Mouse (Mus musculus) c-Kit-positive CD71-positive TER-119-negative erythroid progenitor cells, embryonic 14.5 days (primary cell): ENCODE results near the gene Dcps.

Experiments used
- DNase-seq: peaks from one replicate; pipeline ENCODE4 v3.0.0-alpha.2; 2013; ENCODE audit warnings: low read depth

Gene Dcps

DNA sequence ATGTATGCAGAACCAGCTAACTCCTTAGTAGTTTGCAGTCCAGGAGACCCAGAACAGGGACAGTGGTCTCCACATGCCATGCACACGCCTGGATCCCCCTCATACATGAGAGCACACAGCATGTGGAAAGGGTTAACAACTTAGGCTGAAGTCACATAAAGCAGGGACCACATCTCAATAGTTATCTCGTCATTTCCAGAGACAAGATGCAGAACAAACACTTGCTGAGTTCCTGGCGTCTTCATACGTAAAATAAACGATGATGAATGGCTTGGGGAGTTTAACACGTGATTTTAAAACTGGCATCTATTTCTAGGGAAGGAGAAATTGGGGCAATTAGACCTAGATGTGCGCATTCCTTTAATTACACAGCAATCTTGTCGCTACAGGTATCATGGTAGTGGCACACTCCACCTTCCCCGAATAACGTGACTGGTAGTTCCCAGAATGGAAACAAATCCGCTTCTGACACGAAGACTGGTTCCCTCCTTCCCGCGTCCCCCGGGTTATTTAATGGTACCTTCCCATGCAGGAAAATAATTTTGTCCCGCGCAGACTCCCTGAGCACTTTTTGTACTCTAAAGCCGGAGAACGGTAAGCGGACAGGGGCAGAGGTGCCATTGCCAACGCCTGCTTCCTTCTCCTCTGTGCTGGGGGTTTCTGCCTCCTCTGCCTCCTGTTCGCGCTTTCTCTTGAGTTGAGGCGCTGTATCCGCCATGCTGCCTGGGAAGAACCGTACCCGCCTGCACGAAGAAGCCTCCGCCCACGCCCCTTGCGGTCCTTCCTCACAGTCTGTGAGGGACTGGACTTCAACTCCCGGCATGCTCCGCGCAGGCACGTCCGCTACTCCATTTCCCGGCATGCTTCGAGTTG lies at the start of gene Dcps:
TSS of gene Dcps (minus strand) at position 811 of the 873 bp plus-strand sequence.
- peak; percentile 85 for DNase-seq

DNA sequence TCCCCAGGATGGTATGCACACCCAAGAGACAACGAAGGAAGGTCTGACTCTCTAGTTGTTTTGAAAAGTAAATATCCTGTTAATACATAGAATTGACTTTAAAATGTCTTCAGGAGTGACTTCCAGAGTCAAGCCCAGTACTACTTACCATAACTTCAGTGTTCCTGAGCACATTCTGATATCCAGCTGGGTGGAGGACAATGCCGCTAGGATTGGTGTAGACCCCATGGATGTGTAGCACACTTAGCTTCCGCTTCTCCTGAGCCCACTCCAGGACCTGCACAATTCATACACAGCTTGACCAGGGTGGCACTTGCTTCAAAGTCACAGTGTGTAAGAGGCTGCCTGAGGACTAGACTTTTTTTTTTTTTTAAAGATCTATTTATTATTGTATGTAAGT lies 47.6 kb upstream of the Dcps start:
- no peak for DNase-seq

DNA sequence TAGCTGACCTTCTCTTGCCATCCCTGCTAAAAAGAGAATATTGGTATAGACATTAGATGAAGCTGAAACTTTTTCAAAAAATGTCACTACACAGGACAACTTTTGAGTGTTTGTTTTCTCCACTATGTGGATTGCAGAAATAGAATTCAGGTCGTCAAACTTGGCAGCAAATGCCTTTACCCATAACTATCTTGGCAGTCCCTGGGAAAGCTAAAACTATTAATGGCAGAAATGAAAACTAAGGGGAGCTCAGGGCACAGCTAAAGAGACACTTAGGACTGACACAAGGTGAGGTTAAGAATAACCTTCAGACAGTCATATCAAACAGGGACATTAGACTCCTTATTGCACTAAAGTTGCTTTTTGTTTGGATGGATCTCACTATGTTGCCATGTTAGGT lies 42.1 kb upstream of the Dcps start:
- DNase-seq, result no peak

DNA sequence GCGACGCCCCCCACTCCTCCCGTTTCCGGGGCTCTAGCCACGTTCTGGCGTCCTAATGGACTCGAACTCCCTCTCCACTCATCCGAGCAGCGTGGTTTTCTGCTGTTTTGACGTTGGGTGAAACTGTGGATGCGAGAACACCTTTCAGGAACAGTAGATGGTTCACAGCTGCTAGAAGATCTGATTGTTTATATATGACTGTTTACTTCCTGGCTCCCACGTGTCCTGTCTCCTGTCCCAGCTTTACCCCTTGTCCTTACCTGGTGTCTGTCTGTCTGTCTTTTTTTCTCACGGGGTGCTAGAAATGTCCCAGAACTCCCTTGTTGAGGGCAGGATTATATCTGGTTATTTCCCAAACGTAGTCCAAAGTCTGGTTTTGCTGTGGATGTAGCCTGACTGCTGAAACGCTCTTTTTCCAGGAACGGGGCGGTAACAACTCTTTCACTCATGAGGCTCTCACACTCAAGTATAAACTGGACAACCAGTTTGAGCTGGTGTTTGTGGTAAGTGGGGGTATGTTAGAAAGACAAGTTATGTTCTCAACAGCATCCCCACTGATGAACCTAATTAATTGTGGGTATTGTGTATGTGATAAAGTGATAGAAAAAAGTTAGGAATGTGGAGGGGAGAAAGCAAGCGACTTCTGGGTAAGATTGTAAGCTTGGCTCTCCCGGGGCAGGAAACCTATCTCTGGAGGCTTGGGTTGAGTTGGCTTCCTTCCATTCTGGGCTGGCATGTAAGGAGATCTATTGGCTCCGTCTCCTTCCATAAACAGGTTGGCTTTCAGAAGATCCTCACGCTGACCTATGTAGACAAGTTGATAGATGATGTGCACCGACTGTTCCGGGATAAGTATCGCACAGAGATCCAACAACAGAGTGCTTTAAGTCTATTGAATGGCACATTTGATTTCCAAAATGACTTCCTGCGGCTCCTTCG lies 36.0 kb upstream of the Dcps start:
- no peak for DNase-seq

DNA sequence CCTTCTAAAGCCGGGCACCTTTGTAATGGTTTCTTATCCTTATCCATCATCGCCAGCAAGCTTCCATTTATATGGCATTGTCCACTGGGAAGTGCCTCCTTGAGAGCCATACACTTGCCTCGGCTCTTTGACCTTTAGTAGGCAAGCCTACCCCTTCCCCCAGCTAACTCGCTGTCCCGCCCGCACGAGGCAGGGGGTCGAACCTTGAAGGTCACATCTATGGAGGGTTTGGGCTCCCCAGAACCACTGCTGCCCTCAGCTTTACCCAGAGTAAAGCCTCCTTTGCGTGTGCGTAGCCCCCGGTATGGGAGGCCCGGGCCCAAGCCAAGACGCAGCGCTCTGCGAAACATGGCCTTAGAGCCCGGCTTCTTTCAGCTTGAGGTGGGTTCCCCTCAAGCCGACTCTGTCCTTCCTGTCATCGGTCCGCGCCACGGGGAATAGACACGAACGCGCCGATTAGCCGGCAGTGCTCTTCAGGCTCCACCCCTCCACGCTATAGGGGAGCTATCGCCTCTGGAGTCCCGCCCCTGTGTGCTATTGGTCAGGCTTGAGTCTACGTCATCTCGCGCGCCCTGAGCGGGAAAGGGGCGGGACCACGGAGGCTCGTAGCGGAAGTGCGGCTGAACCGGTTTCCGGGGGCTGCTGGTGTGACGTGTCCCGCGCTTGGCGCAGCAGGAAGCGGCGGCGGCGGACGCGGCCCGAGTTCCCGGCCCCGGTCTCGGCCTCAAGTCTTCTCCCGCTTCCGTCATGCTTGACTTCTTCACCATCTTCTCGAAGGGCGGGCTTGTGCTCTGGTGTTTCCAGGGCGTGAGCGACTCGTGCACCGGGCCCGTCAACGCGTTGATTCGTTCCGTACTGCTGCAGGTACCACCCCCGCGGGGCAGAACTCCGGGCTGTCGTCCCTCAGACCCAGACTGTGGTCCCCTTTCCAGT lies 34.9 kb upstream of the Dcps start, which contains the start of gene Foxred1:
TSS of gene Foxred1 (minus strand) at position 514 of the 933 bp plus-strand sequence.
- DNase-seq, result peak; percentile 98

DNA sequence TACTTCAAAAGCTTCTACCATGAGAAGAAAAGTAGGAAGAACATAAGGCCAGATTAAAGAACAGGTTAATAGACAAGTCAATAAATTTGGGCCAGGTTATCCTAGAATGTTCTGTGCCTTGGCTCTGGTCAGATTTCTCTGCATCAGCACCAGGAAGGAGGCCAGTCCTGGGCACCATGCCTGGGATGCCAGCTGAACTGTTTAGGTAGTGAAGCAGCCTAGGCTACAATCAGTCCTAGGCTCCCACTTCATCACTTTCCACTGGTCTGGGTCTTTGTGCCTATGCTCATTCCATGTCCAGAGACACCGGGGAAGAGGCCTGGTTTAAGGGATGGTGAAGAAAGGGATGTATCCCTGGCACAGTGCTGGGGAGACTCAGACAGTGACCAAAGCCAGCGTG lies 28.6 kb upstream of the Dcps start:
- DNase-seq, result no peak

DNA sequence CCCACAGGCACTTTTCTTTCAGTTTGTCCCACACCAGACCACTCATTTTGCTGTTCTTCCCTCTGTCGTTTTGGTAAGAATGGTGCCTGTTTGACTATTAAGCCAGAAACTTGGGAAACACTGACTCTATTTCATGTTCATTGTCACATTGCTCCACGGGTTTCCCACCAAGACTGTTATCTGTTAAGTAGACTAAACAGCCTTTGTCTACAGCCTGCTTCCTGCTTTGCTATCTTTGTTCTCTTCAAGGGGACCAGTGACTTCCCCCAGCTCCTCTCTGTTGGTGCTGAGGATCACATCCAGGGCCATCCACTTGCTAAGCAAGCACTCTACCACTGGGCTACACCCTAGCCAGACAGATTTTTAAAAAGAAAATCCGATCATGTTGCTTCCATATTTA lies 27.7 kb upstream of the Dcps start:
- no peak for DNase-seq

DNA sequence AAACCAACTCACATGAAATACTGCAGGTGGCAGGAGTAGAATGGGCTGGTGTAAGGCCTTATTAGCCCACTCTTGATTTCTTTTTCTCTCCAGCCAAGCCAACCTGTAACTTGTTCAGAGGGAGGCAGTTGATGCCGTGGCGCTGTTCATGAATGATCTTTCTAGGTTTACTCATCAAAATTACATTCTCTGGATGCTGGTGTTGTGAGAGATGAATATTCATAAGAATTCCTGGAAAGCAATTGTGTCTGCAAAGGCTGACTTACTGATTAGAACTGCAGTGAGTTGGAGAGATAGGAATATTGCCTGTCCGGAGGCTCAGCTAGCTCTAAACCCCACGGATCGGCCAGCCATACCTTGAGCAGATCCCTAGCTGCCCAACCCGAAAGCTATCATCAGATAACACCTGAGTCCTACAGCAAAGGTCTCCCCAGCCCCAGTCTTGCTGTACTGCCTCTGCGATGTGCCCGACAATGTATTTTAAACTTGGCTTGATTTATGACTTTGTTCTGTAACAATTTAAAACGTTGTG lies 24.7 kb upstream of the Dcps start:
- DNase-seq, result peak; percentile 59

DNA sequence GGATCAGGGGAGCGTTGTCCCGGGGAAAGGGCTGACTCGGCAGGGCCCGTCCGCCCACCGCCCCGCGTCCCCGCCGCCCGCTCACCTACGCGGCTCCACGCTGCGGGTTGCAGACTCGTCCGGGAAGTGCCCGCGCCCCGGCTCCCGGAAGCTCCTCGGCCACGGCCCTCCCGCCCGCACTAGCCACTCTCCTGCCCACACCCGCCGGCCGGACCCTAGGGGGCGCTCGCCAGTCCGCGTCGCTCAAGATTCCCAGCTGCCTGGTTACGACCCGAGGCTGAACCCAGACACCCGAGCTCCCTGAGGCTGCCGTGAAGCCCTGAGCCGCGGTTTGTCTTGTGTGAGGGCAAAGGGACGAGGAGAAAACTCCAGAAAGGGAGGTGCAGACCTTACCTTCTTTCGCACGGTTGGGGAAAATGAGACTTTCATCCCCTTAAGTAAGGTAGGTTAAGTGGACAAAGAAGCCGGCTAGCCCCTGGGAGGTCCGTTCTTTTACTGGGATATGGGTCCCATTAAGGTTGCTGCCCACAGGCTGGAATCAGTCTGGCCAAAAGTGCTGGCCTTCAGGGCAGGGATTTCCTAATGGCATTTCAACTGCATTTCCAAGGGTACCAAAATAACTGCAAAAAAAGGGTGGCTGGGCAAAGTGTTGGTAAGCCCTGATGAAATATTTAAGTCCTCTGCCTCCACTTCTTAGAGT lies 24.1 kb upstream of the Dcps start, which contains the start of the genes Srpr and Tirap:
TSS of gene Srpr (plus strand) at position 404 of the 700 bp plus-strand sequence.
TSS of gene Tirap (minus strand) at position 520 of the 700 bp plus-strand sequence.
- DNase-seq, result peak; percentile 63

DNA sequence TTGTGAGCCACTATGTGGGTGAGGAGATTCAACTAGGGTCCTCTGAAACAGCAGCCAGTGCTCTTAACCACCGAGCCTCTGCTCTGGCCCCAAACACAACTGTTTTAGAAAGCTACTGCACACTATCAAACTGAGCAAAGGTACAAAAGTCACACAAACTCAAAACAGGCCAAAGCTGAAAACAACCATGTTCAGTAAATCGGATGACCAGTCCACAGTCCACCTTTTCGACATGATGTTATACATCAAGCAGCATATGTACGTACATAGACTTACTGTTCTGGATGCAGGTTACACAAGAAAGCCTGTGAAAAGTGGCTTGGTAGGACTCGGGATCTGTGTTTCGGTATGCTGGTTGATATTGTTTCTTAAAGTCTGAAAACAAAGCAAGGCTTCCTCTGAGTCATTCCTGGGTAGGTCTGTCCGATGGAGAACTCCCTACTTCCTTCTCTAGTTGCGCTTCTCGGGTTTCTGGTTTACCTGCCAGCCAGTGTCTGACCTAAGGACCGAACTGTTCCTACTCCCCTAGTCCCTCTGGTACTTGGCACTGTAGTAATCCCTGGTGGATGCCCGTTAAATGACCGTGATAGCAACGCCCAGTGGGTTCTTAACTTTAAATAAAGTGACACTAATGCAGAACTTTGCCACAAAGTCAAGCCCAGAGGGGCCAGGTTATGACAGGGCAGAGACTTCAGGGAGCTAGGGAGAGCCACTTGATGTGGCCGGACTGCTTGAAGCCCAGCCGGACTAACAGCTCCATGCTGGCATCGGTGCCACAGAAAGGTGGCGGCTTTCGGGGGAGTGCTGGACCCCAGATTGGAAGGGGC lies 23.3 kb upstream of the Dcps start:
- DNase-seq, result no peak

DNA sequence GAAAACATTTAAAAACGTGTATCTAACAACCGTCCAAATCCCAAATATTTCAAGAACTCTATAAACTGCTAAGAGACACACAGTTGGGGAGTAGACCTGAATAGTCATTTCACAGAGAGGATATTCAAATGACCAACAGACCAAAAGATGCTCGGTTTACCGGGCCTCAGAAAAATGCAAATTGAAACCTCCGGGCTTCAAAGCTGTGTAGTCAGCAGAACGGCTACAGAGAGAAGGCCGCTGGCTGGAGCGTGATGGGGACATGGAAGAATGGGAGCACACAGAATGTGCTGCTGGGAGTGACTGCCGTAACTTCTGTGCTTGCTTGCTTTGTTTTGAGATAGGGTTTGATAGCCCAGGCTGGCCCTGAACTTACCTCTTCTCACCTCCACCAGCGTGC lies 22.5 kb upstream of the Dcps start:
- no peak for DNase-seq

DNA sequence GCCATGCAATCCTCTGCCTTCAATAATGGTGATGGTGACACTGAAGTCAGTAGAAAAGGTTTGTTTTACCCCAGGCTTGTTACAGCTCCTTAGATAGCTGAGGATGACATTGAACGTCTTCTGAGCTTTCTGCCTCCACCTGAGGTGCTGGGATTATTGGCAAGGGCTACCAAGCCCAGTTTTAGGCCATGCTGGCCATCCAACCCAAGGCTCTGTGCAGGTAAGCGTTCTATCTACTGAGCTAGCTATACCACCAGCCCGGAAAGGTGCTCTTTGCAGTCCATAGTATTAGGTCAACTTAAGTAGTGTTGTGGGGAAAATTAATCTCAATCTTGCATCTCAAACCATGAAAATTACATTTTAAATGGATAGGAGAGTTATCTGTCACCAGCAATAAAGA lies 21.8 kb upstream of the Dcps start:
- no peak for DNase-seq

DNA sequence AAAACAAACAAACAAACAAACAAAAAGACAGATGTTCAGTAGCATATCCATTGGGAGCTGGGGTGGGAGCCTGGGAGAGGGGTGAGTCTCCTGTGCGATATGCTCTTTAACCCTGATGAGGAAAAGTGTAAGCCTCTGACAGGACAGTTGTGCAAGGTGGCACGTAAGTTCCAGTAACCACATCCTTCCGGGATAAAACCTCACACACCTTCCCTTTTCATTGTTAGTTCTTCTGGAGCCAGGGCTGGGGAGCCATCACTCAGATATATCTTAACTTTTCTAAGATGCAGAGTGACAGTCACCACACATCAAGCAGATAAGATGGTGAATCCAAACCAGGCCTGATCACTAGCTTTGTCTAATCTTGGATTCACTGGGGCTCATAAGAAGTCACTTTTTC lies 18.2 kb upstream of the Dcps start:
- DNase-seq, result no peak

DNA sequence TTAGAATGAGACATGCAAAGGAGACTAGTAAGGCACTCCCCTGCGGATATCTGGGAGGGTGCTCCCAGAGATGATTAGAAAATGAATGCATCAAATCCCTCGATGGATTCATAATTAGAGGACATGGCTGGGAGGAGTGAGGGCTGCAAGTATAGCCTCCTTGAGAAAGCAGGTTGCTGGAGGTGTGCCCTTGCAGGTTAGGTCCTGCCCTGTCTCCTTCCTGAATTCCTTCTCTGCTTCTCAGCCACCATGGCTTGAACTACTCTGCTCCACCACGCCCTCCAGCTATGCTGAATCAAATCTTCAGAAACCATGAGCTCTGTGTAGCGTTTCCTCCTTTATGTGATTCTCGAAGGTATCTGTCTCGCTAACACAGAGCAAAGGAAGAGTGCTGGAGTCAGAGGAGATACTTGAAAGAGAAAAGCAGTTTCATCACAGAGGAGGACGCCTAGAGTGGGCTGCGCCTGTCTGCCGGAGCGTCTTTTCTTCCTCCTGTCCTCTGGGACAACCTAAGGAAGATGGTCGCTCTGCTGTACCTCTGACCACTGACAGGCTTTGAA lies 17.2 kb upstream of the Dcps start:
- no peak for DNase-seq

DNA sequence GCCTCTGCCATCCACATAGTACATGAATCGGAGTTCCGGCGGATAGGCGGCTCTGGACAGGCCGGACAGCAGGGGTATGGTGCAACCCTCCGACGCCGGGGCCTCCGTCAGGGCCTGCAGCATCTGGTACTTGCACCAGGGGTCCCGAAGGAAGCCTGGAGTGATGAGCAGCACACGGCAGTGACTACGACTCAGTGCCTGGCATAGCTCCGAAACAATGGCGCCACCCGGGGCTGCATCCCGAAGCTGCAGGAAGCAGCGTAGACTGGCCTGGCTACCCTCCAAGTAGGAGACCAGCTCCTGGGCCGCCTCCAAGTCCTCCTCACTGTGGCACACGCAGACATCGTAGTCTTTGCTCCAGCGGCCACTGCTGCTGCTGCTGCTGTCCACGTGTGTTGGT lies 12.8 kb upstream of the Dcps start:
- no peak for DNase-seq

DNA sequence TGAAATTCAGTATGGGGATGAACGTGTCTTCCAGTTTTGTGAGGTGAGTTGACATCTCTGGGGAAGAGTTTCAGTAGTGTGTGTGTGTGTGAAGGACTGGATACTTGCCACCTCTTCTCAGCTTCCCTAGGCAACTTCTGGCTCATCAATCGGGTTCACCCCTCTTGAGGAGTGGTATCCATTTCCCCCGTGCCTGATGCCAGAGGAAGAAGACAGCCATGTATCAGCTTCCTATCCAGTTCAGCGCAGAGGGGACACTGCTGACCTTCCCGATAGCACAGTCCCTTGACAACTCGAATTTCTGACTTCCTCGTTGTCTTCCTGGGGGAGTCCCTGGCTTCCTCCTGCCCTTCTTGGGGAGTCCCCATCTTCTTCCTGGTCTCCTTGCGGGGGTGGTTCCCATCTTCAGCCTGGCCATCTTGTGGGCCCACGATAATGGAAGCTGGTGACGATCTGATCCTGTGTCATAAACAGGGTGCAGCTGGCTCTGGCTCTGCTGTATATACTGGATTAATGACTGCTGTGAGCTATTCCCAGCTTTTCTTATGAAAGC lies 11.6 kb upstream of the Dcps start:
- no peak for DNase-seq

DNA sequence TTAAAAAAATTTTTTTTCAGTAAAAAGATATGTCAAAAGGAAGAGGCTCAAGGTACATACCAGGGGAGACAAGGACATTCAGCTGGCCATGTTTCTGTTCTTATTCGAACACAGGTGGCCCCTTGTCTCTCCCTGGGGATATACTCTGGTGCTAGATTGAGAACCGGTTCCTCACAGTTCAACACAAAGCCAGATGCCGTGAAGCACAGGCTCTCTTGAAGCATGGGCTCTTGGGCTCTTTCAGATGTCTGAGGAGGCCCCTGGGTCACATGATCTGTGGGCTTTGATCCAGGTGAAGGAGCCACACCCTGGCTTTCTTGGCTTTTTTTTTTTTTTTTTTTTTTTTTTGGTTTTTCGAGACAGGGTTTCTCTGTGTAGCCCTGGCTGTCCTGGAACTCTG lies 10.6 kb upstream of the Dcps start:
- no peak for DNase-seq

DNA sequence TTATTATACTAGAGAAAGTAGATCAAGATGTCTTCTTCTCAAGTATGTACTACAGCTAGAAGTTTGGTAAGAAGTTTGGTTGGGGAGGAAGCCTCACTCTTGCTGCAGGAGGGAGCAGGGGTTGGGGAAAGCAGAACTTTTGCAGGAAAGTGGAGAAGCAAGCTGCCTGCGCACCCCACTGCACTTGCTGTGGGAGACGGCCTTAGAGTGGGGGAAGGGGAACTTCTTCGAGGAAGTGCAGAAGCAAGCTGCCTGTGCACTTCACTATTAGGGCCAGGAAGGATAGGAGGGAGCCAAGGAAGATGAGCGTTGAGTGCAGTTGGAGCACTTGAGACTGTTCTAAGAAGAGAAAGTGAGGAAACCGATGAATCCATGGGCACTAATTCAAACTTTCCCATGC lies 7.5 kb upstream of the Dcps start:
- no peak for DNase-seq

DNA sequence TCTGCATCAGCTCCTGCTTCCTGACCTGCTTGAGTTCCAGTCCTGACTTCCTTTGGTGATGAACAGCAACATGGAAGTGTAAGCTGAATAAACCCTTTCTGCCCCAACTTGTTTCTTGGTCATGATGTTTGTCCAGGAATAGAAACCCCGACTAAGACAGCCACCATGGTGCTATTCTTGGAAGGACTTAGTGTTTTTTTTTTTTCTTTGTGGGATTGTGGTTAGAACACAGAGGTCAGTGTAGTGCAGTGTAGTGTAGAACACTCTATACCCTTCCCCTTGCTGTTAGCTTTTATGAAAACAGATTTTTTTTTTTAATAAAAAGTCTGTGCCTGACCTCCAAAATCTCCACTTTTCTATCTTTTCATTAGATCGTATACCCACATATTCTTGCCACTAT lies 7.0 kb upstream of the Dcps start:
- no peak for DNase-seq
